Mouse (Mus musculus): ENCODE results near the gene Ipcef1. TPM values are rescaled to one million over a fixed set of nuclear protein-coding genes. Genes with fewer than 3 reads are reported as not detected.
"Not testable (repeated sequence)": the region's sequence is repeated elsewhere in the genome, so short reads cannot be mapped to it uniquely, and the experiment has no call there.

Gene Ipcef1
- total and polyA plus RNA-seq, 3 experiments: 1.7 to 6.8 (median 4.1) TPM

GRCm38 (mm10) chr10:6889640-6890245 lies 162.5 kb downstream of the Ipcef1 start:
- no peak overlapping the region for H3K4me2 ChIP-seq (ENCODE audit: insufficient read depth, low read depth, poor library complexity, severe bottlenecking)
- TF ChIP-seq SIN3A (IDR thresholded peaks at IDR 0.05; ENCODE audit: low read length): no peak
- no peak for TF ChIP-seq ZC3H11A (IDR thresholded peaks at IDR 0.05; ENCODE audit: low read depth, low read length)
- no peak for TF ChIP-seq CHD2 (IDR thresholded peaks at IDR 0.05; ENCODE audit: low read length)
- no peak for TF ChIP-seq HCFC1 (IDR thresholded peaks at IDR 0.05; ENCODE audit: low read depth, low read length)
- no peak for TF ChIP-seq ETS1 (conservative IDR thresholded peaks at IDR 0.05; ENCODE audit: low read depth, low read length)
- TF ChIP-seq MAFK (IDR thresholded peaks at IDR 0.05; ENCODE audit: insufficient replicate concordance, low read length): no peak
- TF ChIP-seq MAX (IDR thresholded peaks at IDR 0.05; ENCODE audit: low read length): no peak
- no peak for TF ChIP-seq UBTF (IDR thresholded peaks at IDR 0.05; ENCODE audit: low read depth, low read length)
- no peak for TF ChIP-seq SMC3 (IDR thresholded peaks at IDR 0.05; ENCODE audit: low read depth, low read length)
- no peak for TF ChIP-seq JUND (conservative IDR thresholded peaks at IDR 0.05; ENCODE audit: low read depth, low read length)
- TF ChIP-seq RCOR1 (conservative IDR thresholded peaks at IDR 0.05; ENCODE audit: low read depth, low read length): no peak
- TF ChIP-seq IRF4 (IDR thresholded peaks at IDR 0.05; ENCODE audit: low read depth, low read length): no peak
- TF ChIP-seq KAT2A (IDR thresholded peaks at IDR 0.05; ENCODE audit: insufficient replicate concordance, low read length): no peak
- no peak for TF ChIP-seq MYC (IDR thresholded peaks at IDR 0.05; ENCODE audit: low read depth, low read length)
- no peak for TF ChIP-seq BHLHE40 (IDR thresholded peaks at IDR 0.05; ENCODE audit: low read depth, low read length)
- TF ChIP-seq GABPA (IDR thresholded peaks at IDR 0.05; ENCODE audit: insufficient replicate concordance, low read depth, low read length): no peak
- DNase-seq (ENCODE audit: extremely low read depth): no peak
- peaks cover 0 to 8% of the 10 kb centered on the region in 2 experiments for H3K36me3 ChIP-seq (replicated peaks in 1 of 2; ENCODE audit: control insufficient read depth in 1 of 2, insufficient read depth in 1 of 2, low read length in 1 of 2)
- H3K4me1 ChIP-seq (ENCODE audit: control insufficient read depth in 1 of 2, insufficient read depth in 2 of 2): peaks cover 0 to 7% of the 10 kb centered on the region in 2 experiments; a peak in 2 of 4 replicates
- no peak overlapping the region for H3K4me3 ChIP-seq (replicated peaks in 1 of 3; ENCODE audit: low read depth in 2 of 3, low read length in 2 of 3, poor library complexity in 1 of 3)
- dilution Hi-C loops (cut with MboI; ENCODE audit: extremely low pct_ligation_motif_present, extremely low pct_unique_long_range_greater_than_20kb, low sequenced_read_pairs) (no loop called here), in situ Hi-C loops (cut with MboI; ENCODE audit: low pct_ligation_motif_present, low pct_unique_long_range_greater_than_20kb, low sequenced_read_pairs) (loop anchor here (5.0 to 25.0 kb wide), 2 partner anchors 123 to 188 kb away; no protein-coding TSS in a partner anchor)
- no peaks in the 10 kb centered on the region for H3K79me2 ChIP-seq (replicated peaks; ENCODE audit: control insufficient read depth, extremely low read depth, insufficient read depth, poor library complexity, severe bottlenecking)
- H3K27ac ChIP-seq (ENCODE audit: insufficient read depth, low read depth): no peak overlapping the region
- no peaks in the 10 kb centered on the region for H3K27me3 ChIP-seq (replicated peaks)
- H3K9ac ChIP-seq (ENCODE audit: insufficient read depth, low read depth): no peak overlapping the region
- no peaks in the 10 kb centered on the region for H3K9me3 ChIP-seq (replicated peaks; ENCODE audit: low read length)

GRCm38 (mm10) chr10:6885460-6885859 lies 166.8 kb downstream of the Ipcef1 start:
- H3K4me1 ChIP-seq (ENCODE audit: control insufficient read depth in 1 of 2, insufficient read depth in 2 of 2): 0 out of 4 replicates have a peak, but pooled peaks cover 0 to 3% of the 10 kb centered on the region in 2 experiments
- H3K4me2 ChIP-seq (ENCODE audit: insufficient read depth, low read depth, poor library complexity, severe bottlenecking): no peak overlapping the region
- dilution Hi-C loops (cut with MboI; ENCODE audit: extremely low pct_ligation_motif_present, extremely low pct_unique_long_range_greater_than_20kb, low sequenced_read_pairs) (no loop called here), in situ Hi-C loops (cut with MboI; ENCODE audit: low pct_ligation_motif_present, low pct_unique_long_range_greater_than_20kb, low sequenced_read_pairs) (loop anchor here (5.0 to 25.0 kb wide), 2 partner anchors 127 to 192 kb away; no protein-coding TSS in a partner anchor)
- DNase-seq (ENCODE audit: extremely low read depth): peak; percentile 45
- H3K9me3 ChIP-seq (replicated peaks; ENCODE audit: low read length): no peaks in the 10 kb centered on the region
- no peaks in the 10 kb centered on the region for H3K27me3 ChIP-seq (replicated peaks)
- no peak for TF ChIP-seq UBTF (IDR thresholded peaks at IDR 0.05; ENCODE audit: low read depth, low read length)
- peak; percentile 83 for TF ChIP-seq SMC3 (IDR thresholded peaks at IDR 0.05; ENCODE audit: low read depth, low read length)
- TF ChIP-seq NELFE (IDR thresholded peaks at IDR 0.05; ENCODE audit: low read depth, low read length): no peak
- no peak for TF ChIP-seq POLR2A (IDR thresholded peaks at IDR 0.05; ENCODE audit: low read depth, low read length)
- peak; percentile 86 for TF ChIP-seq RAD21 (IDR thresholded peaks at IDR 0.05; ENCODE audit: low read depth, low read length)
- peak in 1 of 2 experiments; percentile 75; a peak in 2 of 4 replicates for TF ChIP-seq CTCF (conservative IDR thresholded peaks at IDR 0.05 in 1 of 2, IDR thresholded peaks at IDR 0.05 in 1 of 2; ENCODE audit: low read depth in 2 of 2, low read length in 2 of 2)
- peak; percentile 61 for TF ChIP-seq ZC3H11A (IDR thresholded peaks at IDR 0.05; ENCODE audit: low read depth, low read length)
- no peak overlapping the region for H3K27ac ChIP-seq (ENCODE audit: insufficient read depth, low read depth)
- H3K79me2 ChIP-seq (replicated peaks; ENCODE audit: control insufficient read depth, extremely low read depth, insufficient read depth, poor library complexity, severe bottlenecking): no peaks in the 10 kb centered on the region
- peaks cover 0 to 4% of the 10 kb centered on the region in 2 experiments for H3K36me3 ChIP-seq (replicated peaks in 1 of 2; ENCODE audit: control insufficient read depth in 1 of 2, insufficient read depth in 1 of 2, low read length in 1 of 2)
- H3K9ac ChIP-seq (ENCODE audit: insufficient read depth, low read depth): no peak overlapping the region
- no peak overlapping the region for H3K4me3 ChIP-seq (replicated peaks in 1 of 3; ENCODE audit: low read depth in 2 of 3, low read length in 2 of 3, poor library complexity in 1 of 3)

GRCm38 (mm10) chr10:6882041-6882440 lies 170.2 kb downstream of the Ipcef1 start:
- H3K27me3 ChIP-seq (replicated peaks); H3K4me1 ChIP-seq (ENCODE audit: control insufficient read depth in 1 of 2, insufficient read depth in 2 of 2); H3K9me3 ChIP-seq (replicated peaks; ENCODE audit: low read length); H3K4me2 ChIP-seq (ENCODE audit: insufficient read depth, low read depth, poor library complexity, severe bottlenecking); H3K79me2 ChIP-seq (replicated peaks; ENCODE audit: control insufficient read depth, extremely low read depth, insufficient read depth, poor library complexity, severe bottlenecking); dilution Hi-C loops (cut with MboI; ENCODE audit: extremely low pct_ligation_motif_present, extremely low pct_unique_long_range_greater_than_20kb, low sequenced_read_pairs); DNase-seq (ENCODE audit: extremely low read depth); H3K4me3 ChIP-seq (replicated peaks in 1 of 3; ENCODE audit: low read depth in 2 of 3, low read length in 2 of 3, poor library complexity in 1 of 3); H3K36me3 ChIP-seq (replicated peaks in 1 of 2; ENCODE audit: control insufficient read depth in 1 of 2, insufficient read depth in 1 of 2, low read length in 1 of 2); H3K27ac ChIP-seq (ENCODE audit: insufficient read depth, low read depth); H3K9ac ChIP-seq (ENCODE audit: insufficient read depth, low read depth): not testable (repeated sequence)
- in situ Hi-C loops (cut with MboI; ENCODE audit: low pct_ligation_motif_present, low pct_unique_long_range_greater_than_20kb, low sequenced_read_pairs): loop anchor here (25.0 kb wide), 1 partner anchor 130 kb away; no protein-coding TSS in a partner anchor

Measured in CH12.LX (cell line).